Mouse (Mus musculus): Measurements from ENCODE around the gene Tnn. TPM values are rescaled to one million over a fixed set of nuclear protein-coding genes. Genes with fewer than 3 reads are reported as not detected.

The Tnn gene
- total and polyA plus RNA-seq, 3 experiments: 0.13 TPM; not detected in 2

DNA sequence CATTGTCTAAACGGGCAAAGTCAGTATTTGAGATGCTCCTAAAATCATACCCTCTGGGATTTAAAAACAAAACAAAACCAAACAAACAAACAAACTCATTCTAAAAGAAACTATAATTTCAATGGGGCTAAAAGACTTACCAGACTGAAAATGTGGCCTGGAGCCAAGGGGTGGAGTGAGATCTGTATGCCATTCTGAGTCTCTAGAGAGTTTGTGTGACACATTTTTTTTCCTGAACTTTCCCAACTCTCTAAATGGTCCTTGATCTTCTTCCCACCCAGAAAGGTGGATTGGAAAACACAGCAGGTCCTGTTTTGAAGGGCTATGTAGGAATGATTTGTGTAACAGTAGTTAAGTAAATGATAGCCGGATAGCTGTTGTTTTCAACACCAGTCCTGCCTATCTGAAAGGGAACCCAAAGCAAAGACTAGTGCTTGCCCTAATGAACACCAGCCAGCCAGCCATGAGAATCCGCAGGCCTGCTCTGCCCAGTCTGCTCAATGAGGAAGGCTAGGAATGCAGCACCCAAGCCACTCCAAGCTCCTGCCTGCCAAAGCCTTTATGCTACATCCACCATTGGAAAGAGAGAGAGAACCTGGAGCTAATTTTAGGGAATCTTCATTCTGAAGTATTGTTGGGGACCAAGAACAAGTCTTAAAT lies 108.2 kb downstream of the Tnn start:
- Histone ChIP-seq H3K4me2 (ENCODE audit: insufficient read depth, low read depth, poor library complexity, severe bottlenecking) (peak overlapping the region; percentile 62), H3K9ac (ENCODE audit: insufficient read depth, low read depth) (peak overlapping the region; percentile 21), H3K79me2 (replicated peaks; ENCODE audit: control insufficient read depth, extremely low read depth, insufficient read depth, poor library complexity, severe bottlenecking) (peaks cover 21% of the 10 kb centered on the region), H3K9me3 (replicated peaks; ENCODE audit: low read length) (no peaks in the 10 kb centered on the region), H3K4me3 (replicated peaks in 1 of 3; ENCODE audit: low read depth in 2 of 3, low read length in 2 of 3, poor library complexity in 1 of 3) (peak overlapping the region; percentile 62 to 72 (median 68)), H3K27ac (ENCODE audit: insufficient read depth, low read depth) (peak overlapping the region; percentile 53; the same call in 1 of the 2 replicates), H3K27me3 (replicated peaks) (no peaks in the 10 kb centered on the region), H3K4me1 (ENCODE audit: control insufficient read depth in 1 of 2, insufficient read depth in 2 of 2) (peaks cover 5 to 50% of the 10 kb centered on the region in 2 experiments), H3K36me3 (replicated peaks in 1 of 2; ENCODE audit: control insufficient read depth in 1 of 2, insufficient read depth in 1 of 2, low read length in 1 of 2) (peaks cover 0 to 9% of the 10 kb centered on the region in 2 experiments)
- dilution Hi-C loops (cut with MboI; ENCODE audit: extremely low pct_ligation_motif_present, extremely low pct_unique_long_range_greater_than_20kb, low sequenced_read_pairs) (no loop called here), in situ Hi-C loops (cut with MboI; ENCODE audit: low pct_ligation_motif_present, low pct_unique_long_range_greater_than_20kb, low sequenced_read_pairs) (no loop called here)
- 0 out of 2 replicates have a peak, but pooled peaks have one; percentile 7 for TF ChIP-seq CHD1 (IDR thresholded peaks at IDR 0.05; ENCODE audit: low read depth, low read length)
- 0 out of 2 replicates have a peak, but pooled peaks have one; percentile 15 for TF ChIP-seq SIN3A (IDR thresholded peaks at IDR 0.05; ENCODE audit: low read length)
- TF ChIP-seq USF1 (IDR thresholded peaks at IDR 0.05; ENCODE audit: low read depth, low read length): no peak
- peak; percentile 28; the same call in 1 of the 2 replicates for TF ChIP-seq ZNF384 (IDR thresholded peaks at IDR 0.05; ENCODE audit: low read depth, low read length)
- no peak for DNase-seq (ENCODE audit: extremely low read depth)

DNA sequence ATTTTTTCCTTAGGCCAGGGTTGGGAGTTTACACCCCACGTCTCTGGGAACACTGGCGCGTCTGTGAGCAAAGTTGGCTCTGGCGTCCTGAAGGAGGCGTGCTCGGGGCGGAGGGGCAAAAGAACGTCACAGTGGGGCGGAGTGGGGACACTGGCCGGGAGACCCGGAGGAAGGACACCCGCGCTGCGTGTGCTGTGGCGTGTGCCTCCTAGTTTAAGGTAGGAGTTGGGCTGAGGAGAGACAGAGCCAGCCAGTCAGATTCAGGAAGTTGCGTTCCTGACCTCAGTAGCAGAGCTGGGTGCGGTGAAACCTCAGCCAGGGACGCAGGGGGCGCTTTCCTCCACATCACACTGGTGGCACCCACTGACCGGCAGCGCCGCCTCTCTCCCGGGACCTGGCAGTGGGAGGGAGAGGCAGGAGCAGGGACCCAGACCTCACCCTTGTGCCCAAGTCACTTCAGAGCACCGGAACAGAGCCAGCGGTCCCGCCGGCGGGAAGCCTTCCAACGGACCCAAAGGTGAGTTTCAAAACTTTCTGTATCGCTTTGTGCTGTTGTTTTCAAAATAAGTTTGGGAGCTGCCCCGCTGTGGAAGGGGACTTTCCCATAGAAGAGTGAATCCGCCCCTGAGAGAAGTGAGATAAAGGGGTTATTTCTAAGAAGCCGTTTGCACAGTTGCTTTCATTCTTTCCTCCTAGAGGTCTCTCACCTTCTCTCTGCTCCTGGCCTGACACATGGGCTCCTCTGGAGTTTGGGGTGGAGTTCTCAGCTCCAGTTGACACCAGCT lies 109.0 kb downstream of the Tnn start, which contains the start of gene 4930523C07Rik:
Gene 4930523C07Rik, plus strand, starts transcription at position 146 of the 785 bp plus-strand sequence.
- H3K27me3 ChIP-seq (replicated peaks): no peaks in the 10 kb centered on the region
- dilution Hi-C loops (cut with MboI; ENCODE audit: extremely low pct_ligation_motif_present, extremely low pct_unique_long_range_greater_than_20kb, low sequenced_read_pairs) (no loop called here), in situ Hi-C loops (cut with MboI; ENCODE audit: low pct_ligation_motif_present, low pct_unique_long_range_greater_than_20kb, low sequenced_read_pairs) (no loop called here)
- peak within 1 kb of the TSS; percentile 62 to 72 (median 68) for H3K4me3 ChIP-seq (replicated peaks in 1 of 3; ENCODE audit: low read depth in 2 of 3, low read length in 2 of 3, poor library complexity in 1 of 3)
- peak within 1 kb of the TSS; percentile 53 for H3K27ac ChIP-seq (ENCODE audit: insufficient read depth, low read depth)
- H3K9me3 ChIP-seq (replicated peaks; ENCODE audit: low read length): no peaks in the 10 kb centered on the region
- peak; percentile 70 for DNase-seq (ENCODE audit: extremely low read depth)
- H3K4me1 ChIP-seq (ENCODE audit: control insufficient read depth in 1 of 2, insufficient read depth in 2 of 2): peaks cover 5 to 46% of the 10 kb centered on the region in 2 experiments
- peaks cover 0 to 4% of the 10 kb centered on the region in 2 experiments for H3K36me3 ChIP-seq (replicated peaks in 1 of 2; ENCODE audit: control insufficient read depth in 1 of 2, insufficient read depth in 1 of 2, low read length in 1 of 2)
- peak within 1 kb of the TSS; percentile 62 for H3K4me2 ChIP-seq (ENCODE audit: insufficient read depth, low read depth, poor library complexity, severe bottlenecking)
- peaks cover 21% of the 10 kb centered on the region for H3K79me2 ChIP-seq (replicated peaks; ENCODE audit: control insufficient read depth, extremely low read depth, insufficient read depth, poor library complexity, severe bottlenecking)
- peak within 1 kb of the TSS; percentile 21 for H3K9ac ChIP-seq (ENCODE audit: insufficient read depth, low read depth)
- TF ChIP-seq USF2 (conservative IDR thresholded peaks at IDR 0.05; ENCODE audit: low read depth, low read length): no peak
- peak; percentile 41 for TF ChIP-seq RAD21 (IDR thresholded peaks at IDR 0.05; ENCODE audit: low read depth, low read length)
- TF ChIP-seq MXI1 (IDR thresholded peaks at IDR 0.05; ENCODE audit: low read depth, low read length): peak; percentile 77
- TF ChIP-seq KAT2A (IDR thresholded peaks at IDR 0.05; ENCODE audit: insufficient replicate concordance, low read length): no peak
- TF ChIP-seq NRF1 (IDR thresholded peaks at IDR 0.05; ENCODE audit: low read depth, low read length): 0 out of 2 replicates have a peak, but pooled peaks have one; percentile 27
- peak; percentile 80 for TF ChIP-seq SIN3A (IDR thresholded peaks at IDR 0.05; ENCODE audit: low read length)
- TF ChIP-seq RCOR1 (conservative IDR thresholded peaks at IDR 0.05; ENCODE audit: low read depth, low read length): no peak; the same call in 1 of the 2 replicates
- peak; percentile 89 for TF ChIP-seq TBP (conservative IDR thresholded peaks at IDR 0.05; ENCODE audit: low read depth, low read length)
- TF ChIP-seq ZC3H11A (IDR thresholded peaks at IDR 0.05; ENCODE audit: low read depth, low read length): no peak
- TF ChIP-seq E2F4 (IDR thresholded peaks at IDR 0.05; ENCODE audit: insufficient replicate concordance, low read depth, low read length): peak; percentile 83; the same call in 1 of the 2 replicates
- no peak; the same call in 1 of the 2 replicates for TF ChIP-seq CHD2 (IDR thresholded peaks at IDR 0.05; ENCODE audit: low read length)
- TF ChIP-seq ZKSCAN1 (IDR thresholded peaks at IDR 0.05; ENCODE audit: borderline replicate concordance, low read depth, low read length): no peak
- peak; percentile 51; the same call in 1 of the 2 replicates for TF ChIP-seq UBTF (IDR thresholded peaks at IDR 0.05; ENCODE audit: low read depth, low read length)
- TF ChIP-seq JUN (IDR thresholded peaks at IDR 0.05; ENCODE audit: insufficient read depth, low read depth, low read length): no peak
- peak; percentile 79 for TF ChIP-seq ELF1 (IDR thresholded peaks at IDR 0.05; ENCODE audit: low read depth, low read length)
- TF ChIP-seq BHLHE40 (IDR thresholded peaks at IDR 0.05; ENCODE audit: low read depth, low read length): peak; percentile 58
- peak in 1 of 2 experiments; percentile 79; a peak in 2 of 4 replicates for TF ChIP-seq CTCF (conservative IDR thresholded peaks at IDR 0.05 in 1 of 2, IDR thresholded peaks at IDR 0.05 in 1 of 2; ENCODE audit: low read depth in 2 of 2, low read length in 2 of 2)
- TF ChIP-seq USF1 (IDR thresholded peaks at IDR 0.05; ENCODE audit: low read depth, low read length): no peak
- TF ChIP-seq ETS1 (conservative IDR thresholded peaks at IDR 0.05; ENCODE audit: low read depth, low read length): peak; percentile 48
- TF ChIP-seq POLR2A (IDR thresholded peaks at IDR 0.05; ENCODE audit: low read depth, low read length): peak; percentile 59
- peak; percentile 44; the same call in 1 of the 2 replicates for TF ChIP-seq ZMIZ1 (IDR thresholded peaks at IDR 0.05; ENCODE audit: low read depth, low read length)
- peak; percentile 84 for TF ChIP-seq NELFE (IDR thresholded peaks at IDR 0.05; ENCODE audit: low read depth, low read length)
- peak; percentile 42 for TF ChIP-seq SMC3 (IDR thresholded peaks at IDR 0.05; ENCODE audit: low read depth, low read length)
- TF ChIP-seq PAX5 (IDR thresholded peaks at IDR 0.05; ENCODE audit: low read length): no peak
- TF ChIP-seq CHD1 (IDR thresholded peaks at IDR 0.05; ENCODE audit: low read depth, low read length): peak; percentile 81; the same call in 1 of the 2 replicates
- peak; percentile 61; the same call in 1 of the 2 replicates for TF ChIP-seq MYC (IDR thresholded peaks at IDR 0.05; ENCODE audit: low read depth, low read length)
- TF ChIP-seq MAFK (IDR thresholded peaks at IDR 0.05; ENCODE audit: insufficient replicate concordance, low read length): no peak
